Mouse (Mus musculus) liver, adult 2 months (tissue): ENCODE results near the gene Col25a1.

Experiments
- CTCF ChIP-seq: fragments of 200-500 bp; IDR thresholded peaks from 2 replicates; pipeline ENCODE4 v1.5.1; 2011; ENCODE audit warnings: low read depth, low read length, control low read depth
- POLR2A ChIP-seq: fragments of 200-500 bp; IDR thresholded peaks from 2 replicates; pipeline ENCODE4 v1.6.1; 2011; ENCODE audit warnings: low read length, control low read depth; ENCODE audit not compliant: insufficient read depth; ENCODE audit errors: extremely low read depth

- TF ChIP-seq CTCF (no peak), POLR2A (no peak)
Observed at GRCm38 (mm10) chr3:130166875-130167274, 35.6 kb downstream of the Col25a1 start.
